Mouse (Mus musculus): Measurements from ENCODE around the gene Braf. TPM values are rescaled to one million over a fixed set of nuclear protein-coding genes. Genes with fewer than 3 reads are reported as not detected.
A peak's percentile ranks its signal among the peaks of the same experiment; 100 is the strongest.
"Not testable (repeated sequence)": the region's sequence is repeated elsewhere in the genome, so short reads cannot be mapped to it uniquely, and the experiment has no call there.

Braf gene
- polyA plus RNA-seq, 1 experiment from 2014 or later = 13.2 TPM

GRCm38 (mm10) chr6:39718567-39718966, 6.7 kb downstream of the Braf start:
- CTCF ChIA-PET = interaction anchor here (0.8 to 1.2 kb wide), 3 partner anchors 8 to 112 kb away, joined by 3 read pairs; no protein-coding TSS in a partner anchor
- no peaks in the 10 kb centered on the region for H3K27me3 ChIP-seq
- ATAC-seq (no peak), DNase-seq (ENCODE audit: low read depth, low spot score) (no peak)
- in situ Hi-C loops (cut with MboI; ENCODE audit: low pct_unique_long_range_greater_than_20kb) = no loop called here
- no peak for TF ChIP-seq CTCF (IDR thresholded peaks at IDR 0.05)
- POLR2A ChIA-PET = interaction anchor here (0.8 kb wide), 1 partner anchor 23 kb away, joined by 3 read pairs; no protein-coding TSS in a partner anchor

GRCm38 (mm10) chr6:39717049-39717448, 8.2 kb downstream of the Braf start:
- ATAC-seq (peak; percentile 44), DNase-seq (ENCODE audit: low read depth, low spot score) (no peak)
- in situ Hi-C loops (cut with MboI; ENCODE audit: low pct_unique_long_range_greater_than_20kb) = no loop called here
- no peak for TF ChIP-seq CTCF (IDR thresholded peaks at IDR 0.05)
- POLR2A ChIA-PET = no interaction called here
- H3K27me3 ChIP-seq = no peaks in the 10 kb centered on the region
- CTCF ChIA-PET = interaction anchor here (1.2 kb wide), 1 partner anchor 9 kb away, joined by 4 read pairs; no protein-coding TSS in a partner anchor

GRCm38 (mm10) chr6:39714341-39714740, 10.9 kb downstream of the Braf start:
- no peak for DNase-seq (ENCODE audit: low read depth, low spot score)
- CTCF ChIA-PET = no interaction called here
- TF ChIP-seq CTCF (IDR thresholded peaks at IDR 0.05) = no peak
- in situ Hi-C loops (cut with MboI; ENCODE audit: low pct_unique_long_range_greater_than_20kb) = no loop called here
- no peak for ATAC-seq
- POLR2A ChIA-PET = no interaction called here
- no peaks in the 10 kb centered on the region for H3K27me3 ChIP-seq

- TF ChIP-seq CTCF (IDR thresholded peaks at IDR 0.05) = no peak
- H3K27me3 ChIP-seq = no peaks in the 10 kb centered on the region
- in situ Hi-C loops (cut with MboI; ENCODE audit: low pct_unique_long_range_greater_than_20kb) = no loop called here
- ChIA-PET CTCF (interaction anchor here (1.8 kb wide), 1 partner anchor 21 kb away, joined by 3 read pairs; no protein-coding TSS in a partner anchor), POLR2A (no interaction called here)
- DNase-seq (ENCODE audit: low read depth, low spot score) = no peak
- ATAC-seq = no peak
Measured at GRCm38 (mm10) chr6:39713399-39713798, 11.9 kb downstream of the Braf start.

GRCm38 (mm10) chr6:39705625-39706024, 19.6 kb downstream of the Braf start:
- CTCF ChIA-PET = interaction anchor here (2.4 kb wide), 1 partner anchor 12 kb away, joined by 7 read pairs; no protein-coding TSS in a partner anchor
- in situ Hi-C loops (cut with MboI; ENCODE audit: low pct_unique_long_range_greater_than_20kb) = no loop called here
- POLR2A ChIA-PET = no interaction called here

GRCm38 (mm10) chr6:39693126-39693525, 32.1 kb downstream of the Braf start:
- no peak for ATAC-seq
- ChIA-PET CTCF (interaction anchor here (1.2 to 1.8 kb wide), 3 partner anchors 13 to 20 kb away, joined by 3 to 7 read pairs (median 4); no protein-coding TSS in a partner anchor), POLR2A (no interaction called here)
- no peaks in the 10 kb centered on the region for H3K27me3 ChIP-seq
- in situ Hi-C loops (cut with MboI; ENCODE audit: low pct_unique_long_range_greater_than_20kb) = no loop called here
- TF ChIP-seq CTCF (IDR thresholded peaks at IDR 0.05) = no peak
- DNase-seq (ENCODE audit: low read depth, low spot score) = no peak

More at GRCm38 (mm10) chr6:39705625-39706024, 19.6 kb downstream of the Braf start:
- no peaks in the 10 kb centered on the region for H3K27me3 ChIP-seq
- ATAC-seq (no peak), DNase-seq (ENCODE audit: low read depth, low spot score) (no peak)
- no peak for TF ChIP-seq CTCF (IDR thresholded peaks at IDR 0.05)

- in situ Hi-C loops (cut with MboI; ENCODE audit: low pct_unique_long_range_greater_than_20kb); ATAC-seq; POLR2A ChIA-PET; CTCF ChIA-PET; H3K27me3 ChIP-seq; DNase-seq (ENCODE audit: low read depth, low spot score): not testable (repeated sequence)
- peak; percentile 38 for TF ChIP-seq CTCF (IDR thresholded peaks at IDR 0.05)
Measured at GRCm38 (mm10) chr6:39686839-39687238, 38.4 kb downstream of the Braf start.

GRCm38 (mm10) chr6:39681795-39682194, 43.5 kb downstream of the Braf start:
- DNase-seq (ENCODE audit: low read depth, low spot score) = no peak
- ChIA-PET CTCF (interaction anchor here (0.5 kb wide), 1 partner anchor 41 kb away, joined by 3 read pairs; no protein-coding TSS in a partner anchor), POLR2A (no interaction called here)
- ATAC-seq = no peak
- no peaks in the 10 kb centered on the region for H3K27me3 ChIP-seq
- TF ChIP-seq CTCF (IDR thresholded peaks at IDR 0.05) = no peak
- in situ Hi-C loops (cut with MboI; ENCODE audit: low pct_unique_long_range_greater_than_20kb) = no loop called here

- ChIA-PET POLR2A (no interaction called here), CTCF (no interaction called here)
- in situ Hi-C loops (cut with MboI; ENCODE audit: low pct_unique_long_range_greater_than_20kb) = no loop called here
- ATAC-seq (no peak), DNase-seq (ENCODE audit: low read depth, low spot score) (no peak)
- no peak for TF ChIP-seq CTCF (IDR thresholded peaks at IDR 0.05)
- no peaks in the 10 kb centered on the region for H3K27me3 ChIP-seq
Measured at GRCm38 (mm10) chr6:39680524-39680923, 44.7 kb downstream of the Braf start.

GRCm38 (mm10) chr6:39678241-39678640, 47.0 kb downstream of the Braf start:
- no peak for ATAC-seq

GRCm38 (mm10) chr6:39675081-39675480, 50.2 kb downstream of the Braf start:
- DNase-seq (ENCODE audit: low read depth, low spot score) (no peak), ATAC-seq (no peak)
- in situ Hi-C loops (cut with MboI; ENCODE audit: low pct_unique_long_range_greater_than_20kb) = no loop called here
- CTCF ChIA-PET = interaction anchor here (0.8 to 1.2 kb wide), 2 partner anchors 106 to 136 kb away, joined by 3 to 4 read pairs; partner anchors contain the start of gene Mrps33
- POLR2A ChIA-PET = no interaction called here
- no peaks in the 10 kb centered on the region for H3K27me3 ChIP-seq
- TF ChIP-seq CTCF (IDR thresholded peaks at IDR 0.05) = no peak

More at GRCm38 (mm10) chr6:39678241-39678640, 47.0 kb downstream of the Braf start:
- no peak for TF ChIP-seq CTCF (IDR thresholded peaks at IDR 0.05)
- DNase-seq (ENCODE audit: low read depth, low spot score) = no peak
- ChIA-PET POLR2A (interaction anchor here (0.5 to 1.3 kb wide), 2 partner anchors 10 to 98 kb away, joined by 3 to 4 read pairs; no protein-coding TSS in a partner anchor), CTCF (interaction anchor here (0.8 to 1.2 kb wide), 3 partner anchors 11 to 19 kb away, joined by 3 to 4 read pairs (median 3); no protein-coding TSS in a partner anchor)
- in situ Hi-C loops (cut with MboI; ENCODE audit: low pct_unique_long_range_greater_than_20kb) = no loop called here
- no peaks in the 10 kb centered on the region for H3K27me3 ChIP-seq
